In genomic region chr15:89258997-89259396, GRCm38 (mm10) we compare ENCODE assay signal across 9 mouse cellular contexts.
"Had no signal": no experiment of that assay in that cellular context is flagged by ENCODE, and none has a peak within 500 bp of the region (broad histone marks: within the 10 kb centered on the region; RNA-seq: fewer than 3 reads in every experiment).

No protein-coding gene starts in this region.

- DNase-seq: layer of hippocampus, adult 9-11 months; liver, embryonic 13.5 days; lung, adult 2 months; lung, postnatal 14 days; retina, postnatal 1 day; right cerebral cortex, postnatal 25 days; spleen, adult 18-20 months; thymus, adult 2 months; thymus, postnatal 14 days had no signal
